Mouse (Mus musculus): Measurements from ENCODE around the gene Psma6. TPM values are rescaled to one million over a fixed set of nuclear protein-coding genes. Genes with fewer than 3 reads are reported as not detected.
"Not testable (repeated sequence)": the region's sequence is repeated elsewhere in the genome, so short reads cannot be mapped to it uniquely, and the experiment has no call there.

Gene Psma6
- total RNA-seq (2015; ENCODE audit: low replicate concordance) (66.3 and 98.4 TPM in 2 replicates), total RNA-seq (2017; ENCODE audit: low replicate concordance) (99.5 and 111 TPM in 2 replicates)

- no peak for ATAC-seq (replicated peaks; ENCODE audit: low FRiP score, poor library complexity, severe bottlenecking)
These were observed at the start of gene Psma6 for GRCm38 (mm10) chr12:55384023-55384749. Psma6 (plus strand) TSS chr12:55384222.

GRCm38 (mm10) chr12:55338490-55338889 is 45.5 kb upstream of the Psma6 start:
- not testable (repeated sequence) for ATAC-seq (replicated peaks; ENCODE audit: low FRiP score, poor library complexity, severe bottlenecking)

- ATAC-seq (replicated peaks; ENCODE audit: low FRiP score, poor library complexity, severe bottlenecking): not testable (repeated sequence)
These were observed 41.0 kb upstream of the Psma6 start for GRCm38 (mm10) chr12:55343045-55343444.

- ATAC-seq (replicated peaks; ENCODE audit: low FRiP score, poor library complexity, severe bottlenecking): no peak
These were observed 40.0 kb upstream of the Psma6 start for GRCm38 (mm10) chr12:55343998-55344397.

- no peak for ATAC-seq (replicated peaks; ENCODE audit: low FRiP score, poor library complexity, severe bottlenecking)
These were observed 39.4 kb upstream of the Psma6 start for GRCm38 (mm10) chr12:55344583-55344982.

- ATAC-seq (replicated peaks; ENCODE audit: low FRiP score, poor library complexity, severe bottlenecking): no peak
These were observed 30.6 kb upstream of the Psma6 start for GRCm38 (mm10) chr12:55353423-55353822.

- peak; percentile 49; the same call in 1 of the 2 replicates for ATAC-seq (replicated peaks; ENCODE audit: low FRiP score, poor library complexity, severe bottlenecking)
These were observed 29.1 kb upstream of the Psma6 start for GRCm38 (mm10) chr12:55354904-55355303.

- ATAC-seq (replicated peaks; ENCODE audit: low FRiP score, poor library complexity, severe bottlenecking): no peak
These were observed 26.7 kb upstream of the Psma6 start for GRCm38 (mm10) chr12:55357303-55357702.

GRCm38 (mm10) chr12:55360929-55361328 is 23.1 kb upstream of the Psma6 start:
- no peak for ATAC-seq (replicated peaks; ENCODE audit: low FRiP score, poor library complexity, severe bottlenecking)

GRCm38 (mm10) chr12:55365083-55365482 is 18.9 kb upstream of the Psma6 start:
- no peak for ATAC-seq (replicated peaks; ENCODE audit: low FRiP score, poor library complexity, severe bottlenecking)

- no peak for ATAC-seq (replicated peaks; ENCODE audit: low FRiP score, poor library complexity, severe bottlenecking)
These were observed 11.5 kb upstream of the Psma6 start for GRCm38 (mm10) chr12:55372424-55373055.

- ATAC-seq (replicated peaks; ENCODE audit: low FRiP score, poor library complexity, severe bottlenecking): no peak
These were observed 6.9 kb upstream of the Psma6 start for GRCm38 (mm10) chr12:55376956-55377609.

GRCm38 (mm10) chr12:55377610-55377980 is 6.4 kb upstream of the Psma6 start:
- ATAC-seq (replicated peaks; ENCODE audit: low FRiP score, poor library complexity, severe bottlenecking): no peak

- ATAC-seq (replicated peaks; ENCODE audit: low FRiP score, poor library complexity, severe bottlenecking): no peak
These were observed 804 bp downstream of the Psma6 start for GRCm38 (mm10) chr12:55384826-55385225.

- ATAC-seq (replicated peaks; ENCODE audit: low FRiP score, poor library complexity, severe bottlenecking): no peak
These were observed 1.9 kb downstream of the Psma6 start for GRCm38 (mm10) chr12:55385931-55386330.

- ATAC-seq (replicated peaks; ENCODE audit: low FRiP score, poor library complexity, severe bottlenecking): no peak
These were observed 2.4 kb downstream of the Psma6 start for GRCm38 (mm10) chr12:55386456-55386855.

GRCm38 (mm10) chr12:55387083-55387787 is 3.2 kb downstream of the Psma6 start:
- no peak for ATAC-seq (replicated peaks; ENCODE audit: low FRiP score, poor library complexity, severe bottlenecking)

GRCm38 (mm10) chr12:55387788-55388465 is 3.9 kb downstream of the Psma6 start:
- no peak for ATAC-seq (replicated peaks; ENCODE audit: low FRiP score, poor library complexity, severe bottlenecking)

- no peak for ATAC-seq (replicated peaks; ENCODE audit: low FRiP score, poor library complexity, severe bottlenecking)
These were observed 4.5 kb downstream of the Psma6 start for GRCm38 (mm10) chr12:55388478-55388877.
